ENCODE assay signal across 11 mouse cellular contexts in genomic region chr1:180775849-180776493, GRCm38 (mm10). TPM values are rescaled to one million over a fixed set of nuclear protein-coding genes. Genes with fewer than 3 reads are reported as not detected.
DNase-seq lines count a peak whose midpoint lies in the region; ATAC-seq and TF ChIP-seq lines count a peak whose summit lies in the region.
"Had no signal": no experiment of that assay in that cellular context is flagged by ENCODE, and none has a peak within 500 bp of the region (broad histone marks: within the 10 kb centered on the region; RNA-seq: fewer than 3 reads in every experiment).

No protein-coding gene starts in this region.

- TF ChIP-seq CTCF in heart, adult 2 months (IDR thresholded peaks at IDR 0.05): no peak

- DNase-seq in heart, adult 2 months: no peak
- no peak for DNase-seq in lung, postnatal 25 days (ENCODE audit: low spot score)
- no peak for DNase-seq in layer of hippocampus, postnatal 10 days (ENCODE audit: low spot score in 2 of 2)
- DNase-seq in spleen, adult 12 weeks (ENCODE audit: low spot score): no peak
- DNase-seq: embryo, embryonic 11 days; gastrocnemius, postnatal 14 days; kidney, postnatal 14 days had no signal

- intact Hi-C loops in heart, adult 2 months (cut with DNase I): loop anchor here (2.0 kb wide), 1 partner anchor 75 kb away; the partner anchor contains the start of gene Sde2

- 57% methylated on average over 6 of the region's 6 CpGs for WGBS in heart, embryonic 12.5 days
- 42% methylated on average over 6 of the region's 6 CpGs for WGBS in heart, adult 2 months
- 34% methylated on average over 6 of the region's 6 CpGs for WGBS in lung, embryonic 15.5 days
- WGBS in embryonic facial prominence, embryonic 13.5 days: 60% methylated on average over 6 of the region's 6 CpGs
- 50% methylated on average over 6 of the region's 6 CpGs for WGBS in neural tube, embryonic 13.5 days

- no peaks in the 10 kb centered on the region for H3K36me3 ChIP-seq in heart, embryonic 12.5 days
- no peaks in the 10 kb centered on the region for H3K36me3 ChIP-seq in heart, adult 2 months (ENCODE audit: control insufficient read depth, insufficient read depth, low read length)
- no peaks in the 10 kb centered on the region for H3K36me3 ChIP-seq in lung, embryonic 15.5 days
- H3K36me3 ChIP-seq in embryonic facial prominence, embryonic 13.5 days: no peaks in the 10 kb centered on the region
- H3K36me3 ChIP-seq in neural tube, embryonic 13.5 days: no peaks in the 10 kb centered on the region

- H3K9ac ChIP-seq in heart, embryonic 12.5 days: no peak overlapping the region
- H3K9ac ChIP-seq in heart, adult 2 months (ENCODE audit: low read depth, low read length): no peak overlapping the region
- H3K9ac ChIP-seq in lung, embryonic 15.5 days: no peak overlapping the region
- H3K9ac ChIP-seq in embryonic facial prominence, embryonic 13.5 days: no peak overlapping the region
- H3K9ac ChIP-seq in neural tube, embryonic 13.5 days: no peak overlapping the region

- H3K27me3 ChIP-seq in heart, embryonic 12.5 days (replicated peaks): no peaks in the 10 kb centered on the region; the same call in 1 of the 2 replicates
- H3K27me3 ChIP-seq in heart, adult 2 months (ENCODE audit: control insufficient read depth, insufficient read depth, low read length): no peaks in the 10 kb centered on the region
- H3K27me3 ChIP-seq in lung, embryonic 15.5 days: no peaks in the 10 kb centered on the region
- H3K27me3 ChIP-seq in embryonic facial prominence, embryonic 13.5 days: no peaks in the 10 kb centered on the region; the same call in 1 of the 2 replicates
- no peaks in the 10 kb centered on the region for H3K27me3 ChIP-seq in neural tube, embryonic 13.5 days

- H3K4me1 ChIP-seq in heart, embryonic 12.5 days (replicated peaks): peaks cover 24% of the 10 kb centered on the region
- peaks cover 2% of the 10 kb centered on the region; the same call in 1 of the 2 replicates for H3K4me1 ChIP-seq in heart, adult 2 months (ENCODE audit: control insufficient read depth, insufficient read depth, low read length)
- H3K4me1 ChIP-seq in lung, embryonic 15.5 days: peaks cover 18% of the 10 kb centered on the region
- peaks cover 14% of the 10 kb centered on the region for H3K4me1 ChIP-seq in embryonic facial prominence, embryonic 13.5 days
- peaks cover 27% of the 10 kb centered on the region for H3K4me1 ChIP-seq in neural tube, embryonic 13.5 days (replicated peaks)

- TF ChIP-seq EP300 in heart, adult 2 months (IDR thresholded peaks at IDR 0.05; ENCODE audit: insufficient read depth, low read depth, low read length): no peak

- no peak for ATAC-seq in heart, embryonic 12.5 days (ENCODE audit: insufficient number of reproducible peaks, low FRiP score)
- ATAC-seq in lung, embryonic 15.5 days (ENCODE audit: borderline replicate concordance, extremely low read depth, low FRiP score, low TSS enrichment): no peak
- ATAC-seq in embryonic facial prominence, embryonic 13.5 days (ENCODE audit: insufficient number of reproducible peaks, insufficient read depth, low FRiP score, low TSS enrichment, low read depth): no peak
- no peak for ATAC-seq in neural tube, embryonic 13.5 days (ENCODE audit: low read depth)

- H3K79me2 ChIP-seq in heart, adult 2 months (replicated peaks; ENCODE audit: control insufficient read depth, insufficient read depth, low read length): no peaks in the 10 kb centered on the region

- peaks cover 6% of the 10 kb centered on the region; the same call in 1 of the 2 replicates for H3K9me3 ChIP-seq in heart, embryonic 12.5 days (replicated peaks)
- no peaks in the 10 kb centered on the region for H3K9me3 ChIP-seq in lung, embryonic 15.5 days
- H3K9me3 ChIP-seq in embryonic facial prominence, embryonic 13.5 days: peaks cover 4% of the 10 kb centered on the region; the same call in 1 of the 2 replicates
- H3K9me3 ChIP-seq in neural tube, embryonic 13.5 days: peaks cover 4% of the 10 kb centered on the region; the same call in 1 of the 2 replicates

- 0 out of 2 replicates have a peak overlapping the region, but pooled peaks have one; percentile 11 for H3K4me2 ChIP-seq in heart, embryonic 12.5 days
- H3K4me2 ChIP-seq in lung, embryonic 15.5 days: no peak overlapping the region; the same call in 1 of the 2 replicates
- H3K4me2 ChIP-seq in embryonic facial prominence, embryonic 13.5 days: no peak overlapping the region
- no peak overlapping the region for H3K4me2 ChIP-seq in neural tube, embryonic 13.5 days

- no peak for TF ChIP-seq POLR2A in heart, adult 2 months (IDR thresholded peaks at IDR 0.05; ENCODE audit: insufficient read depth, low read depth, low read length)

- H3K4me3 ChIP-seq in heart, embryonic 12.5 days: no peak overlapping the region
- no peak overlapping the region for H3K4me3 ChIP-seq in heart, adult 2 months
- H3K4me3 ChIP-seq in lung, embryonic 15.5 days: no peak overlapping the region
- no peak overlapping the region for H3K4me3 ChIP-seq in embryonic facial prominence, embryonic 13.5 days
- no peak overlapping the region for H3K4me3 ChIP-seq in neural tube, embryonic 13.5 days

- H3K27ac ChIP-seq in heart, embryonic 12.5 days (ENCODE audit: poor library complexity, severe bottlenecking): no peak overlapping the region; the same call in 1 of the 2 replicates
- no peak overlapping the region for H3K27ac ChIP-seq in heart, adult 2 months
- H3K27ac ChIP-seq in lung, embryonic 15.5 days: peak overlapping the region; percentile 25; the same call in 1 of the 2 replicates
- H3K27ac ChIP-seq in embryonic facial prominence, embryonic 13.5 days: peak overlapping the region; percentile 23
- peak overlapping the region; percentile 52 for H3K27ac ChIP-seq in neural tube, embryonic 13.5 days (replicated peaks)

RNA-seq across cellular contexts. Expression of gene H3f3a, which starts 37.8 kb away (rescaled TPM):
- 1,616 and 1,670 TPM in 2 replicates for polyA plus RNA-seq in heart, embryonic 12.5 days (2016; fragmentation: Nextera tagmentation; extraction: Ambion mirVana)
- total RNA-seq in heart, adult 2 months (2021): 100 to 1,000 TPM; 405 to 430 TPM
- polyA plus RNA-seq in heart, adult 2 months (2012; rRNA removed): 258 and 363 TPM in 2 replicates
- 2,468 and 2,584 TPM in 2 replicates for polyA plus RNA-seq in lung, embryonic 15.5 days (2015; fragmentation: Nextera tagmentation; extraction: Ambion mirVana)
- 2,801 and 3,318 TPM in 2 replicates for polyA plus RNA-seq in embryonic facial prominence, embryonic 13.5 days (2015; fragmentation: Nextera tagmentation; extraction: Ambion mirVana)
- 3,608 and 3,867 TPM in 2 replicates for polyA plus RNA-seq in neural tube, embryonic 13.5 days (2015; fragmentation: Nextera tagmentation; extraction: Ambion mirVana)
- total RNA-seq in layer of hippocampus, postnatal 10 days (2021): 100 to 1,000 TPM; 476 to 478 TPM

RNA-seq across cellular contexts. Expression of gene Acbd3, which starts 50.1 kb away (rescaled TPM):
- 29.2 and 29.7 TPM in 2 replicates for polyA plus RNA-seq in heart, embryonic 12.5 days (2016; fragmentation: Nextera tagmentation; extraction: Ambion mirVana)
- total RNA-seq in heart, adult 2 months (2021): 10 to 100 TPM; 20.6 to 23.8 TPM
- polyA plus RNA-seq in heart, adult 2 months (2012; rRNA removed): 9.0 and 15.7 TPM in 2 replicates
- polyA plus RNA-seq in lung, embryonic 15.5 days (2015; fragmentation: Nextera tagmentation; extraction: Ambion mirVana): 22.1 and 22.6 TPM in 2 replicates
- 24.1 and 25.5 TPM in 2 replicates for polyA plus RNA-seq in embryonic facial prominence, embryonic 13.5 days (2015; fragmentation: Nextera tagmentation; extraction: Ambion mirVana)
- polyA plus RNA-seq in neural tube, embryonic 13.5 days (2015; fragmentation: Nextera tagmentation; extraction: Ambion mirVana): 25.6 and 26.8 TPM in 2 replicates
- 10 to 100 TPM; 32.8 TPM for total RNA-seq in layer of hippocampus, postnatal 10 days (2021)

Comparison
In these comparisons a context has a peak if more than half of its experiments do, and no peak if none do; other contexts are left out.
1. H3K27ac ChIP-seq: peak in lung, embryonic 15.5 days (single experiment), embryonic facial prominence, embryonic 13.5 days (single experiment) and neural tube, embryonic 13.5 days (single experiment); none in heart, embryonic 12.5 days (single experiment) and heart, adult 2 months (single experiment).